ENCODE assay signal across 8 mouse cellular contexts in the genomic region with DNA sequence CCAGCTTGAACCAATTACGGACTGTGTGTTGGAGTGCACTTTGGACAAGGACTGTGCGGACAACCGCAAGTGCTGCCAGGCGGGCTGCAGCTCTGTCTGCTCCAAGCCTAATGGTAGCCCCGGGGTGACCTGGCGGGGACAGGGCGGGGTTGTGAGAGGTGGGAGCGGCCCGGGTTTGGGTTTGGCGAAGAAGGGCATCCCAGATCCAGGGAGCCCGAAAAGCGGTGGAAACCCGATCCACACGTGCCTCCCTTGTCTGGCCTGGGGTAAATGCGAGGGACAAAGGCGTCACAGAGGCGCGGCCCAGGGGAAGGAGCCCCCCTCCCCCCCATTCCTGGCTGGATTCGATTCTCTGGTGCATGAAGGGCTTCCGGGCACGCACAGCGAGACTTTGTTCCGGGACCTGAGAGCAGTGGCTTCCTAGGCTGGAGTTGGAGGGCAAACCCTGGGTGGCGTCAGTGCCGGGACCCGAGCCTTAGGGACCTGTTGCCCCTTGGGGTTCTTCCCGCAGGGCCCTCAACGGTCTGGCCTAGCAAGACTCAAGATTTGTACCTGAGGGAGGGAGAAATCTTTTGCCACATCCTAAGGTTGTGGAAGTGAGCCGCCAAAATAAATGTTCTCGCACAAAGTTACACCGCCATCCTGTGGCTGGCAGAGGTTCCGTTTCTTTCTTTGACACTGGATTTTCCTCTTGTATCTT. TPM values are rescaled to one million over a fixed set of nuclear protein-coding genes. Genes with fewer than 3 reads are reported as not detected.
DNase-seq lines count a peak whose midpoint lies in the region; ATAC-seq and TF ChIP-seq lines count a peak whose summit lies in the region.

No protein-coding gene starts in this region.

- H3K27ac ChIP-seq in brown adipose tissue, adult 24 weeks (replicated peaks; ENCODE audit: low read depth, low read length) = no peak overlapping the region
- H3K27ac ChIP-seq in heart, embryonic 13.5 days (replicated peaks) = no peak overlapping the region
- peak overlapping the region; percentile 83 for H3K27ac ChIP-seq in kidney, embryonic 16.5 days (ENCODE audit: low read length)
- no peak overlapping the region for H3K27ac ChIP-seq in liver, postnatal 0 days (ENCODE audit: low read depth)
- H3K27ac ChIP-seq in neural tube, embryonic 14.5 days (ENCODE audit: low read depth, low read length) = no peak overlapping the region

- peak; percentile 16; the same call in 1 of the 2 replicates for ATAC-seq in heart, embryonic 13.5 days (ENCODE audit: extremely low read depth, insufficient number of reproducible peaks, low FRiP score, low TSS enrichment)
- ATAC-seq in kidney, embryonic 16.5 days (ENCODE audit: low FRiP score, low TSS enrichment) = peak; percentile 67
- peak; percentile 40; the same call in 1 of the 2 replicates for ATAC-seq in liver, postnatal 0 days
- ATAC-seq in neural tube, embryonic 14.5 days (ENCODE audit: low read depth) = peak; percentile 46; the same call in 1 of the 2 replicates

- TF ChIP-seq EP300 in liver, postnatal 0 days (IDR thresholded peaks at IDR 0.05; ENCODE audit: low read depth) = no peak

- H3K9ac ChIP-seq in heart, embryonic 13.5 days = peak overlapping the region; percentile 82
- H3K9ac ChIP-seq in kidney, embryonic 16.5 days (replicated peaks; ENCODE audit: low read length) = peak overlapping the region; percentile 80
- H3K9ac ChIP-seq in liver, postnatal 0 days (replicated peaks) = no peak overlapping the region
- H3K9ac ChIP-seq in neural tube, embryonic 14.5 days (replicated peaks; ENCODE audit: low read depth, low read length) = peak overlapping the region; percentile 46

- peak overlapping the region; percentile 90 for H3K4me2 ChIP-seq in heart, embryonic 13.5 days
- peak overlapping the region; percentile 85 for H3K4me2 ChIP-seq in kidney, embryonic 16.5 days (replicated peaks; ENCODE audit: low read depth, low read length)
- peak overlapping the region; percentile 71 for H3K4me2 ChIP-seq in liver, postnatal 0 days (ENCODE audit: low read depth, low read length)
- peak overlapping the region; percentile 87 for H3K4me2 ChIP-seq in neural tube, embryonic 14.5 days (ENCODE audit: low read depth, low read length)

- no peaks in the 10 kb centered on the region for H3K9me3 ChIP-seq in heart, embryonic 13.5 days
- H3K9me3 ChIP-seq in kidney, embryonic 16.5 days (ENCODE audit: low read length) = peaks cover 6% of the 10 kb centered on the region; the same call in 1 of the 2 replicates
- H3K9me3 ChIP-seq in liver, postnatal 0 days (ENCODE audit: low read length) = no peaks in the 10 kb centered on the region
- no peaks in the 10 kb centered on the region for H3K9me3 ChIP-seq in neural tube, embryonic 14.5 days (ENCODE audit: control insufficient read depth, low read length)

- H3K4me3 ChIP-seq in brown adipose tissue, adult 24 weeks (ENCODE audit: insufficient read depth, low read depth, low read length) = peak overlapping the region; percentile 25
- H3K4me3 ChIP-seq in heart, embryonic 13.5 days = peak overlapping the region; percentile 59
- H3K4me3 ChIP-seq in kidney, embryonic 16.5 days (ENCODE audit: low read length) = peak overlapping the region; percentile 57
- H3K4me3 ChIP-seq in liver, postnatal 0 days (ENCODE audit: low read depth, low read length) = peak overlapping the region; percentile 37
- H3K4me3 ChIP-seq in neural tube, embryonic 14.5 days (ENCODE audit: low read depth, low read length) = peak overlapping the region; percentile 36

- TF ChIP-seq CTCF in liver, postnatal 0 days (IDR thresholded peaks at IDR 0.05; ENCODE audit: low read depth) = peak; percentile 56

- H3K36me3 ChIP-seq in heart, embryonic 13.5 days = no peaks in the 10 kb centered on the region
- H3K36me3 ChIP-seq in kidney, embryonic 16.5 days (ENCODE audit: insufficient read depth, low read length) = peaks cover 17% of the 10 kb centered on the region
- no peaks in the 10 kb centered on the region for H3K36me3 ChIP-seq in liver, postnatal 0 days (replicated peaks; ENCODE audit: insufficient read depth, low read length)
- no peaks in the 10 kb centered on the region for H3K36me3 ChIP-seq in neural tube, embryonic 14.5 days (ENCODE audit: control insufficient read depth, insufficient read depth, low read length)

- H3K4me1 ChIP-seq in brown adipose tissue, adult 24 weeks (ENCODE audit: control insufficient read depth, insufficient read depth, insufficient read length, low read length) = 0 out of 2 replicates have a peak, but pooled peaks cover 4% of the 10 kb centered on the region
- H3K4me1 ChIP-seq in heart, embryonic 13.5 days = peaks cover 22% of the 10 kb centered on the region
- peaks cover 19% of the 10 kb centered on the region for H3K4me1 ChIP-seq in kidney, embryonic 16.5 days (ENCODE audit: insufficient read depth, low read length)
- H3K4me1 ChIP-seq in liver, postnatal 0 days (ENCODE audit: insufficient read depth) = peaks cover 2% of the 10 kb centered on the region; the same call in 1 of the 2 replicates
- H3K4me1 ChIP-seq in neural tube, embryonic 14.5 days (ENCODE audit: control insufficient read depth, insufficient read depth, low read length) = 0 out of 2 replicates have a peak, but pooled peaks cover 6% of the 10 kb centered on the region

- under 1% methylated on average over 32 of the region's 32 CpGs for WGBS in heart, embryonic 13.5 days
- 1% methylated on average over 32 of the region's 32 CpGs for WGBS in kidney, embryonic 16.5 days
- WGBS in liver, postnatal 0 days (ENCODE audit: insufficient replicate concordance) = under 1% methylated on average over 32 of the region's 32 CpGs
- WGBS in neural tube, embryonic 14.5 days = under 1% methylated on average over 30 of the region's 32 CpGs

- peaks cover 46% of the 10 kb centered on the region for H3K27me3 ChIP-seq in heart, embryonic 13.5 days (replicated peaks)
- 0 out of 2 replicates have a peak, but pooled peaks cover 6% of the 10 kb centered on the region for H3K27me3 ChIP-seq in kidney, embryonic 16.5 days (ENCODE audit: insufficient read depth, low read length)
- H3K27me3 ChIP-seq in liver, postnatal 0 days (ENCODE audit: insufficient read depth, low read length) = peaks cover 36% of the 10 kb centered on the region
- H3K27me3 ChIP-seq in neural tube, embryonic 14.5 days (ENCODE audit: control insufficient read depth, insufficient read depth, low read length) = peaks cover 9% of the 10 kb centered on the region; the same call in 1 of the 2 replicates

- peak; percentile 20 to 55 for DNase-seq in urinary bladder, adult 18-20 months (ENCODE audit: low spot score in 2 of 2)
- no peak for DNase-seq in urinary bladder, postnatal 10 days (ENCODE audit: low spot score)
- DNase-seq in liver, postnatal 0 days = peak; percentile 23
- DNase-seq in spleen, postnatal 4 days (ENCODE audit: low spot score in 2 of 2) = no peak

RNA-seq across cellular contexts. Expression of gene Wfdc2, which starts 1.3 kb away (rescaled TPM):
- not detected in 2 replicates for polyA plus RNA-seq in brown adipose tissue, adult 24 weeks (2012; ENCODE audit: insufficient read depth, insufficient read length, missing spikeins)
- 11.1 and 12.7 TPM in 2 replicates for polyA plus RNA-seq in heart, embryonic 13.5 days (2015; fragmentation: Nextera tagmentation; extraction: Ambion mirVana)
- 399 and 441 TPM in 2 replicates for polyA plus RNA-seq in kidney, embryonic 16.5 days (2015; fragmentation: Nextera tagmentation; extraction: Ambion mirVana)
- 3.0 and 3.3 TPM in 2 replicates for polyA plus RNA-seq in liver, postnatal 0 days (2015; fragmentation: Nextera tagmentation; extraction: Ambion mirVana)
- polyA plus RNA-seq in neural tube, embryonic 14.5 days (2014; fragmentation: Nextera tagmentation; extraction: Ambion mirVana) = 0.76 and 1.4 TPM in 2 replicates

RNA-seq across cellular contexts. Expression of gene Spint3, which starts 9.8 kb away (rescaled TPM):
- polyA plus RNA-seq in brown adipose tissue, adult 24 weeks (2012; ENCODE audit: insufficient read depth, insufficient read length, missing spikeins) = not detected in 2 replicates
- not detected in 2 replicates for polyA plus RNA-seq in heart, embryonic 13.5 days (2015; fragmentation: Nextera tagmentation; extraction: Ambion mirVana)
- not detected in 2 replicates for polyA plus RNA-seq in kidney, embryonic 16.5 days (2015; fragmentation: Nextera tagmentation; extraction: Ambion mirVana)
- not detected in 2 replicates for polyA plus RNA-seq in liver, postnatal 0 days (2015; fragmentation: Nextera tagmentation; extraction: Ambion mirVana)
- not detected in 2 replicates for polyA plus RNA-seq in neural tube, embryonic 14.5 days (2014; fragmentation: Nextera tagmentation; extraction: Ambion mirVana)

RNA-seq across cellular contexts. Expression of gene Wfdc6a, which starts 21.8 kb away (rescaled TPM):
- polyA plus RNA-seq in brown adipose tissue, adult 24 weeks (2012; ENCODE audit: insufficient read depth, insufficient read length, missing spikeins) = not detected in 2 replicates
- polyA plus RNA-seq in heart, embryonic 13.5 days (2015; fragmentation: Nextera tagmentation; extraction: Ambion mirVana) = 0.44 TPM in 1 of 2 replicates, not detected in the other
- polyA plus RNA-seq in kidney, embryonic 16.5 days (2015; fragmentation: Nextera tagmentation; extraction: Ambion mirVana) = not detected in 2 replicates
- not detected in 2 replicates for polyA plus RNA-seq in liver, postnatal 0 days (2015; fragmentation: Nextera tagmentation; extraction: Ambion mirVana)
- polyA plus RNA-seq in neural tube, embryonic 14.5 days (2014; fragmentation: Nextera tagmentation; extraction: Ambion mirVana) = not detected in 2 replicates

RNA-seq across cellular contexts. Expression of gene Eppin, which starts 29.9 kb away (rescaled TPM):
- polyA plus RNA-seq in brown adipose tissue, adult 24 weeks (2012; ENCODE audit: insufficient read depth, insufficient read length, missing spikeins) = not detected in 2 replicates
- not detected in 2 replicates for polyA plus RNA-seq in heart, embryonic 13.5 days (2015; fragmentation: Nextera tagmentation; extraction: Ambion mirVana)
- polyA plus RNA-seq in kidney, embryonic 16.5 days (2015; fragmentation: Nextera tagmentation; extraction: Ambion mirVana) = not detected in 2 replicates
- not detected in 2 replicates for polyA plus RNA-seq in liver, postnatal 0 days (2015; fragmentation: Nextera tagmentation; extraction: Ambion mirVana)
- not detected in 2 replicates for polyA plus RNA-seq in neural tube, embryonic 14.5 days (2014; fragmentation: Nextera tagmentation; extraction: Ambion mirVana)

RNA-seq across cellular contexts. Expression of gene Wfdc6b, which starts 49.8 kb away (rescaled TPM):
- polyA plus RNA-seq in brown adipose tissue, adult 24 weeks (2012; ENCODE audit: insufficient read depth, insufficient read length, missing spikeins) = not detected in 2 replicates
- not detected in 2 replicates for polyA plus RNA-seq in heart, embryonic 13.5 days (2015; fragmentation: Nextera tagmentation; extraction: Ambion mirVana)
- not detected in 2 replicates for polyA plus RNA-seq in kidney, embryonic 16.5 days (2015; fragmentation: Nextera tagmentation; extraction: Ambion mirVana)
- polyA plus RNA-seq in liver, postnatal 0 days (2015; fragmentation: Nextera tagmentation; extraction: Ambion mirVana) = not detected in 2 replicates
- not detected in 2 replicates for polyA plus RNA-seq in neural tube, embryonic 14.5 days (2014; fragmentation: Nextera tagmentation; extraction: Ambion mirVana)

Comparison
In these comparisons a context has a peak if more than half of its experiments do, and no peak if none do; other contexts are left out.
1. DNase-seq: peak in urinary bladder, adult 18-20 months (2 of 2) and liver, postnatal 0 days (single experiment); none in urinary bladder, postnatal 10 days (single experiment) and spleen, postnatal 4 days (0 of 2).
2. ATAC-seq: peak in every context shown above with its lines; median percentile 67 in kidney, embryonic 16.5 days; 46 in neural tube, embryonic 14.5 days; 40 in liver, postnatal 0 days; 16 in heart, embryonic 13.5 days.
3. RNA of gene Wfdc2, which starts 1.3 kb away (polyA plus RNA-seq): 399 to 441 TPM in kidney, embryonic 16.5 days; 11.1 to 12.7 TPM in heart, embryonic 13.5 days, 3.0 to 3.3 TPM in liver, postnatal 0 days, 0.76 to 1.4 TPM in neural tube, embryonic 14.5 days and not detected in brown adipose tissue, adult 24 weeks; every median in the first group is over 10 times any median in the second.
4. Peak in every context shown above with its lines, with median percentiles within 50 percentile points of each other: H3K4me3 ChIP-seq and H3K4me2 ChIP-seq.